Mouse (Mus musculus) CD4-positive, CD25-positive, alpha-beta regulatory T cell, adult 2 months (primary cell): ENCODE data around the gene Scube3.

Experiments used
- DNase-seq: peaks from one replicate; pipeline ENCODE4 v3.0.0-alpha.2; 2012; ENCODE audit warnings: low read depth, low spot score

Gene Scube3

DNA sequence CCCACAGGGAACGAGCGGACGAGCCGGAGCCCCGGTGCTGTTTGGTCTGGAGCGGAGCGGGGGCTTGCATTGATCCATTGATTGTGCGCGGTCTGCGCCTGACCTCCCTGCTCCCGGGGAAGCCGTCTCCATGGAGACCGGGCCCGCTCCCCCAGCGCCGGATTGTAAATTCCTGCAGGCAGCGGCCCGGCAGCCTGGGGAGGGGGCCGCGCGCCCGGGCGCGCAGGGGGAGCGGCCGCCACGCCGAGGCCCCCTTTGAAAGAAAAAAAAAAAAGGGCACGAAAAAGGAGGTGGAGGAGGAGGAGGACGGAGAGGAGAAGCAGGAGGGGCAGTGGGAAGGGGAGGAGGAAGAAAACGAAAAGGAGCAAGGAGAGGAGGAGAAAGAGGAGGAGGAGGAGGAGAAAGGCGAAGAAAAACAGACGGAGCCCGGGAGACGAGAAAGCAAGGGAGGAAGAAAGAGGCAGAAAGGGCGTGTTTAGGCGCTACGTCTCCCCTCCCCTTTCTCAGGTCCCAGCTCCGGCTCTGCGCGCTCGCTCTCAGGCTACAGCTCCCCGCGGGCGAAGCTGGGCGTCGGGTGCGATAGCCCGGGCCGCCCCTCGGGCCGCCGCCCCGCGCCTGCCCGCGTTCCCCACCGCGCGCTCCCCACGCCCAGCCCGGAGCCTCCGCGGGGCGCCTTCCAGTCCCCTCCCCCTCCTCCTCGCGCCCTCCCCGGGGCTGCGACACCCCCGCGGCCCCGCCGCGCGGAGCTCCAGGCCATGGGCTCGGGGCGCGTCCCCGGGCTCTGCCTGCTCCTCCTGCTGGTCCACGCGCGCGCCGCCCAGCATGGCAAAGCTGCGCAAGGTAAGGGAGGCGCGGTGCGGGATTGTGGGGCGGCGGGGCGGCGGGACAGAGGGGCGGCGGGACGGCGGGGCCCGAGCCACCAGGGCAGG lies at the start of gene Scube3:
Scube3 (plus strand) TSS at position 371 of the 929 bp plus-strand sequence.
- peak; percentile 44 for DNase-seq

DNA sequence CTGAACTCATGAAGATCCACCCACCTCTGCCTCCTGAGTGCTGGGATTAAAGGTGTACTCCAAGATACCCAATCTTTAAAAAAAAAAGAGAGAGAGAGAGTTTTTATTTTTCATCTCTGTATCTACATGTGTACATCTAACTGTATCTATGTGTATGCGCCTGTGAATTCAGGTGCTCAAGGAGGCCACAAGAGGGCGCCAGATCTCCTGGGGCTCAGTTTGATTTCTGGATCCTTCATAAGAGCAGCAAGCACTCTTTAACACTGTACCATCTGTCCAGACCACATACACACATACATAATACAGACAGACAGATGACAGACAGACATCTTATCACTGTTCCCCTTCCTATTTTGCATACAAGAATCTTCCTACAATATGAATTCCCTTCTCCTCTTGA lies 49.6 kb upstream of the Scube3 start:
- DNase-seq: peak; percentile 34

DNA sequence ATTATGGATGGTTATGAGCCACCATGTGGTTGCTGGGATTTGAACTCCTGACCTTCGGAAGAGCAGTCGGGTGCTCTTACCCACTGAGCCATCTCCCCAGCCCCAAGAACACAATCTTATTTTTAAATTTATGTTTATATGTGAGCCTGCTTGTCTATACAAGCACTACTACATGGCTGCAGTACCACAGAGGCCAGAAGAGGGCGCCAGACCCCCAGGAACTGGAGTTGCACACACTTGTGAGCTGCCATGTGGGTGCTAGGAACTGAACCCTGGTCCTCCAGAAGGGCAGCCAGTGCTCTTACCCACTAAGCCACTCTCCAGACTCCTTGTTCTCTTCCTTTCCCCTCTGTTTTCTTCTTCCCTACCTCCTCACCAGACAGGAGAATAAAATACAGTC lies 48.1 kb upstream of the Scube3 start:
- peak; percentile 31 for DNase-seq

DNA sequence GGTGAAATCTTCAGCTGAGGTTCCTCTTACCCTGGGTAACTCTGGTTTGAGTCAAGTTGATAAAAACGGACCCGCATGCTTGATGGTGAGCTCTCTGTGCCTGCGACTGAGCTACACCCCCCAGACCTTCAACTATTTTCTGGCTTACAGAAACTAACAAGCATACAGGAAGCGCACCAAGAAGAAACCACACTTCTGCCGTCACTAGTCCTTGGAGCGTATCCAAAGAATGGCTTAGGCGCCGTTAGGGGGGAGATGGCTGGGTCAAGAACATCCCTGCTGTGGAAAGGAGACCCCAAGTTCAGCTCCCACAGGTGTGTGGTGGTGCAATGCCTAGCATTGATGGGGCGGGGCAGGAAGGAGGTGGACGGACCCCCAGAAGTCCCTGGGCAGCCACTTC lies 45.5 kb upstream of the Scube3 start:
- DNase-seq: no peak

DNA sequence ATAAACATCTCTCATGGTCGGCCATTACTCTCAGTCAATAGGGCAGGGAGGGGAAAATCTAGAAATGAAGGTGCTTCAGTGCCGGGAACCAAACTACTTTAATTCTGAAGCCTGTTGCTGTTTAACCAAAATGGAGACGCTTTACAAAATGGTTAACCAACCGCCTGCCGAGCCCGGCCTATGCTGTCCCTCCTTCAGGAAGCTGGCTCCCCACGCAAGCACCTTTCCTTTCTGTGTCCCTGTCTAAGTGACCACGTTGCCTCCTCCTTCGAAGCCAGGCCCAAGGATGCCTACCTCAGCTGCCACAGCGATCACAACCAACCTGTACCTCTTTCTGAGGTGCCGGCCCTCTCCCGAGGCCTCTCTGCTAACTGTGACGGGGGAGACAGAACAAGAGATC lies 44.6 kb upstream of the Scube3 start:
- no peak for DNase-seq

DNA sequence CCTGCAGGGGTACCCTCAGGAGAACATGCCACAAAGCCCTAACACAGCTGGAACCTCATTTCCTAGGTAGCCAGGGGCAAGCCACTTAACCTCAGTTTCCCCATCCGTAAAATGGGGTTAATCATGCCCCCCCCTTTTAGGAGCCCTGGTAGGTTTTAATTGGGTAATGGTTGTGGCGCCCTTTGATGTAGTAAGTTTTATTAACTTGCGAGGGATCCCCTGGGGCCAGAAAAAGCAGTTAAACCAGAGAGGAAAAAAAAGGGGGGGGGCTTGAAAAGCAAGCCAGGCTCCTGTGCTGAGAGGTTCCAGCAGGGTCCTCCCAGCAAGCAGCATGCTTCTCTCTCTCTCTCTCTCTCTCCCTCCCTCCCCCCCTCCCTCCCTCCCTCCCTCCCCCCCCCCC lies 42.9 kb upstream of the Scube3 start:
- no peak for DNase-seq

DNA sequence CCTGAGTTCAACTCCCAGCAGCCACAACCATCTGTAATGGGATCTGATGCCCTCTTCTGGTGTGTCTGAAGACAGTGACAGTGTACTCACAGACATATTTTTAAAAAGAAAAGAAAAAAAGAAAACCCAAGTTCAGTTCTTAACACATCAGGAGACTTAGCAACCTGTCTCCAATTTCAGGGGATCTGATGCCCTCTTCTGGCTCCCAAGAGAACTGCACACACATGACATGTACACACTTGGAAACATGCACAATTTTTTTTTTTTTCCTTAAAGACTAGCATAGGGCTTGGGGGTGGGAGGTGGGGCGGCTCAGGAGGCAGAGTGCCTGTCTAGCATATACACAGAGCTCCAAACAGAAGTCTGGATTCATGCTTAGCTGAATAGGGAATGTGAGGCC lies 41.3 kb upstream of the Scube3 start:
- DNase-seq: peak; percentile 29

DNA sequence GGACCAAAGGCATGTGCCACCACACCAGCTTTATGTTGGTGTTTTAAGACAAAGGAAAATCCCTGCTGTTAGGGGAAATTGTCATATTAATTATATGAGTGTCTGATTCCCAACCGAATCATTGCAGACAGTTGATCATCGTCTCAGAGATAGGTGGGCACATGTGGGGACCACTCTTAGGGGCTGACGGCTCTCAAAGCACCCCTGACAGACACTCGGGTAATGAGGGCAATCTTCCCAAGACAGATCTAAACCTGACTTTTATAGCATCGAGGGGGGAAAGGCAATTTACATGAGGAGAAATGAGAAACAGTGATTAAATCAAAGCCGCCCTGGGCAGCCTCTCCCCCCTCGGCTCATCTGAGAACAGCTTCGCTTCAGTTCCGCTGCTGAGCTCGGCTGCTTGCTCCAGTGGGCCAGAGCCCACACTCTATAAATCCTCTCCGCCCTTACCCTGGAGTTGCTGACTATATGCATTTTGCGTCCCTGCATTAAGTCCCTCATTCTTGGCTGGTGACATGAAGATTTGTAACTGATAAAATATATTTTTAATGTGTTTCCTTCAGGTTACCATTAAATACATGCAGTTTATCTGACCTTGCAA lies 40.6 kb upstream of the Scube3 start:
- DNase-seq: no peak

DNA sequence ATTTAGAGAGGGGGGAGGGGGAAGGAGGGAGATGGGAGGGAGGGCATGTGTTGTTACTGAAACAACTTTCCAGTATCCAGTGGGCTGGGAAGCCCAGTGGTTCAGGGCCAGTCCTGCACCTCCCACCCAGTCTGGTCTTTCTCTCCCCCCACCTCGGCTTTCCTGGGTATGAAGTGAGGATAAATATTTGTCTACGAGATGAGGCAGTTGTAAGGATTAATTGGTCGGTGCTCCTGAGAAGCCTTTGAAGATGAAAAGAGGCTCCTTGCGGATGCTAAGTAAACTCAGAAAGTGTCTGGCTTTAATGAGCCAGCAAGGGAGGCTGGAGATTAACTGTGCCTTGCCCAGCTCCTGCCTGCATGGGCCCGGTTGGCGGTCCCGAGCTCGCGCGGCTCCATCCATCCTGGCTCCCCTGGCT lies 40.0 kb upstream of the Scube3 start:
- no peak for DNase-seq

DNA sequence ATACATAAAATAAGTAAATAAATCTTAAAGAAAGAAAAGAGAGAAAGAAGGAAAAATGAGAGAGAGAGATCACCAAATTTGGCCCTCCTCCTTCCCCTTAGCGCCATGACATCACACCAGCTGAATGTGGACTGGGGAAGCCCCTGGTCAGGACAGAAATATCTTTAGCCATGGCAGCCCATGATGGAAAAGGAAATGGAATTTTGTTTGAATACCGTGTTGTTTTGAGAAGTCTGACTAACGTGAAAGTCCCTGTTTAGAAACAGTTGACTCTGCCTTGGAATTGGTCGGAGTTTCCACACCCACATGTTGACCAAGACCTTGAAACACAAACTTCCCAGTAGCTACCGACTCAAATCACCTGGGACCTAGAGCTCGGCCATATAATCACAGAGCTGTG lies 37.5 kb upstream of the Scube3 start:
- DNase-seq: no peak

DNA sequence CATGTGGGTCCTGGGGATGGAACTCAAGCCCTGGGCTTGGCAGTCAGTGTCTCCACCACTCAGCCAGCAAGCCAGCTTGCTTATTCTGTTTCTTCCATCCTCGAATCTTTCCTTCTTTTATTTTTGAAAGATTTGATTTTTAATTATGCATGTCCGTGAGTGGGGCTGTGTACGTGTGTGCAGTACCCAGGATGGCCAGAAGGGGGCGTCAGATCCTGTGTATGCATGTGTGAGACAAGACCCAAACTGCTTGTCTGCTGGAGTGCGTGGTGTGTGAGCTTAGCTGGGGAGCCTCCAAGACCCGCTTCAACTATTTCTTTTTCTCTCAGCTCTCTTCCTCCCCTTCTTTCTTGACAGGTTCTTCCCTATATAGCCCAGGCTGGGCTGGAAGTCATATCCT lies 35.6 kb upstream of the Scube3 start:
- DNase-seq: peak; percentile 36

DNA sequence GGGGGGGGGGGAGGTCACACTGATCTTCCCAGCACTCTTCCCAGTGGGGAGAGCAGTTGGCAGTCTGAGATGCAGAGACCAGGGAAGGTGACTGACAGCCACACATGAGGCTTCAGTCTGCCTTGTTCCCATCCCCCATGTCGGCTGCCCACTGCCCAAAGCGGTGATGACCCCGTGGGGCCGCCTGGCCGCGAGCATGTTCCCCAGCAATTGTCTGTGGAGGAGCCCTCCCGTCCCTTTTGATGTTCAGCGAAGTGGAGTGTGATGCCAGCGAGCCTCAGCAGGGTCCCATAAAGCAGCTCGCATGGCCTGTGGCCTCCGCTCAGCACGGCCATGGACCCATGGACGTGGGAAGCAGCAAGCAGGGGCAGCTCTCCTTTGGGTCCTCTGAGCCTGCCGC lies 34.7 kb upstream of the Scube3 start:
- DNase-seq: no peak

DNA sequence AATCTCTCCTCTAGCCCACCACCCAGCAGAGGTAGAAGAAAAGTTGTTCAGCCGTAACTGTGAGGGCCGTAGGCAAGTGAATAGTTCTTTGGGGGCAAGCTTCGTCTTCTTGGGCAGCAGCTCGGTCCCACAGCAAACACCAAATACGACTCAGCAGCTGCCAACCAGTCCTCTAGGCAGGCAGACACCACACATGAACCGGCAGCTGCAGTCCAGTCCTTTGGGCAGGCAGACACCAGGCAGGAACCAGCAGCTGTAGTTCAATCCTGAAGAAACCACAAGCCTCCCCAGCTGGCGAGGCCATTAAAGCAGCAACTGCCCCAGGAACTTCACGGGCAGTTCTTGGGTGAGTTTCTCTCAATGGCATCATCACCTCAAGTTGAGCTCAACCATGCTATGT lies 29.7 kb upstream of the Scube3 start:
- DNase-seq: no peak

DNA sequence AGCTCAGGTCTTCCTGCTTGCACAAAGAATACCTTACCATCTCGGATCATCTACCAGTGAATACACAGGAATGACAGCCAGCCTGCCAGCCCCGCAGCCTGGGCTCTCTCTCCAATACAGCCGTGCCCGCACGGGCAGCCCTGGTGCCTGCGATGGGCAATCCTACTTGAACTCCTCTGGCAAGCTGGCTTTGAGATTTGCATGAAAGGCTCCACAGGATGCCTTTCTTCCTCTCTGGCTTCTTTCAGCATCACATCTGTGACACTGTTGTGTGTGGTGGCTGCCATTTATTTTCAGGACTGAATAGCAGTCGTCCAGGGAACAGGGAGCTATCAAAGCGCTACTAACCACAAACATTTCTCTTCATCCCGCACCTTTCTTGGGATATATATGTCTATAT lies 25.6 kb upstream of the Scube3 start:
- DNase-seq: no peak

DNA sequence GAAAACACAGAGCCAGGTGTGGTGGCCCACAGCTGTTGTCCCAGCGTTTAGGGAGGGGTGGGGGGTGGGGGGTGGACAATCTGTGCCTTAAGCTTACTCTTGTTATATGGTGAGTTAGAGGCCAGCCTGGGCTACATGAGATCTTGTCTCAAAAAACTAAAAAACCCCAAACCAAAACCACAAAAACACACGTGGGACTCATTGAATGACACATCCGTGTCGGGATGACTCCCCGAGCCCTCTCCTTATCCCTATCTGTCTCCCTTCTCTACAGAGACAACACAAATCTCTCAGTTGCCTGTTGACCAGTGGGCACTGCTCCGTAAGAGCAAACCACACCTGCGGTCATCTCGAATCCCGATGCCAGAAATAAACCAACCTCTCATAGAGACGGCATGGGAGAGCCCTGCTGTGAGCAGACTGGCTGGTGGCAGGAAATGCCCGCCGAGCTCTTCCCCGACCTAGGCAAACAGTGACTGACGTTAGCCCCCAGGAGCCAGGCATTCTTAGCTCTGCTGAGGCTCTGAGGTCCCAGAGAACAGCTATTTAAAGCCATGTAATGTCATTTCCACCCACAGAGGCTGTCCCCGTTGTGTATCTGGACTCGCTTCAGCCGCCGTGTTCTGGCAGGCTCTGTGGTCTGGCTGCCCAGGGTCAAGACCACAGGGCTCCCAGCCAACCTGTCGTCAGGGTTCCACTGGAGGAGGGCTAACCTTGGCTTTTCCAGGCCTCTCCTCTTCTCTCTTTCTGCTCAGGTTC lies 24.3 kb upstream of the Scube3 start:
- peak; percentile 21 for DNase-seq

DNA sequence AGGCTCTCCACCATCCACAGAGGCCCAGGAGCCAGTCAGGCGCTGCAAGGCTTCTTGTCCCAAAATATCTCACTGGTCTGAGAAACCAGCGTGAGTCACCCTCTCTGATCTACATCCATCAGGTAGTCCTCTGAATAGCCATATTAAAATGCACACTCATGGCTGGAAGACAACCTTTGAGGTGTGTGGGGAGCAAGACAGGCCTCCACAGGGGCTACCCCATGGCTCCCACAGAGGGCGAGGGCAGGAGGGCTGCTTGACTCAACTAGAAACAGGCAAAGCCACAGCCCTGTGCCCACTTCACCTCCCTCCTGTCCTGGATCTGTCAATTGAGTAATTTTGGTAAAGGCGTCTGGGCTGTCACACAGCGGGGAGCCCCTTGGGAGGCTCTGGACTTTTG lies 21.5 kb upstream of the Scube3 start:
- no peak for DNase-seq

DNA sequence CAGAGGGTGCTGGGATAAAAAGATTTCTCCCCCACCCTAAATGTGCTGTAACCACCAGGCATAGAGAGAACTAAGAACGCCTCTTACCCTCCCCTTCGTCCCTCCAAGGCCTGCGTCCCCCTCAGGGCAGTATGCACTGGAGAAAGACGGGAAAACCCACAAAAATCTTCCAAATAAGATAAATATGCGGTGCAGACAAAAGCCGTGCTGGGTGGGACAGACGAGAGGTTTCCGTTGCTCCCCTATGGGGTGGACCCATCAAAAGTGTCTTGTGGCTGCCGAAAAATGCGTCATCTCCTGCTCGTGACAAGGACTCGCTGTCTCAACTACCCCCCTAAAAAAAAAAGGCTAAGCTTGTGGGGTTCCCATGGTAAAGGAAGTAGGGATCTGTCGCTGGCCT lies 19.0 kb upstream of the Scube3 start:
- no peak for DNase-seq

DNA sequence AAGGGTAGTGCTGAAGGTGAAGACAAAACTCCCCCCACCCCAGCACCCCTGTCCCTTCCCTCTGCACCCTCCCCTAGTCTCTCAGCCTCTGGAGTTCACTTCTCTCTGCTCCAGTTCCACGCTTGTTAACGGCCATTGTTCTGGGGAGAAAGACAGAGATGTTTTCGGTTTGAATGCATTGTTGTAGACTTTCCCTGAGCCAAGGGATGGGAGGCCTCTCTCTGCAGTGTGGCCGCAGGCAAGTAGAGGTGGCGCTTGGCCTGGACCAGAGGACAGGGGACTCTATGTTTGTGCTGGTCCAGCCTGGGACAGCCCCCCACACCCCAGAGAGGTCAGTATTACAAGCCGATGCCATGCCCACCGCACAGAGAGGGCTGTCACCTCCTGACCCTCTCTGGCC lies 18.3 kb upstream of the Scube3 start:
- DNase-seq: no peak

DNA sequence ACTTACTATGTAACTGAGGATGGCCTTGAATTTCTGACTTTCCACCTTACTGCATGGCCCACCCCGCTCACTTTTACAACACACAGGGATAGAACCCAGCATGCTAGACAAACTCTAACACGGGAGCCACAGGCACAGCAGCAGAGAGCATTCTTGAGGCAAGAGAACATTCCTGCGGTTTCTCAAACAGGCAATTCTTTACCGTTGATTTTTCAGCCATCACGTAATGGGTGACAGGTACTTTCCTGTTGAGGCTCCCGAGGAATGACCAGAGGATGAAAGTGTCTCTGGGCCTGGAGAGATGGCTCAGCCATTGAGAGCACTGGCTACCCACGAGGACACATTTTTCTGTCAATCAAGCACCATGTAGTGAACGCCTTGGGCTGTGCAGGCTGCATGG lies 17.6 kb upstream of the Scube3 start:
- no peak for DNase-seq

DNA sequence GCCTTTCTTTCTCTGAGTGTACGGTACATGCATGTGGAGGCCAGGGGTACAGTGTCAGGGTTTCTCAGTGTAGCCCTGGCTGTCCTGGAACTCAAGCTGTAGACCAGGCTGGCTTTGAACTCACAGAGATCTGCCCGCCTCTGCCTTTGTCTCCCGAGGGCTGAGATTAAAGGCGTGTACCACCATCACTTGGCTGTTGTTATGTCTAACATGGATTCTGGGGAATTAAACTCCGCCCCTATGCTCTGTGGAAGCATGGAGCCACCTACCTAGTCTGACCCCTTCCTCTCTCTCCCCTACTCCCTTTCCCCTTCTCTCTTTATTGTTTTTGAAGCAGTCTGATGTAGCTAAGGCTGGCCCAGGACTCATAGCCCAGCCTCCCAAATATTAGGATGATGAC lies 12.1 kb upstream of the Scube3 start:
- no peak for DNase-seq

DNA sequence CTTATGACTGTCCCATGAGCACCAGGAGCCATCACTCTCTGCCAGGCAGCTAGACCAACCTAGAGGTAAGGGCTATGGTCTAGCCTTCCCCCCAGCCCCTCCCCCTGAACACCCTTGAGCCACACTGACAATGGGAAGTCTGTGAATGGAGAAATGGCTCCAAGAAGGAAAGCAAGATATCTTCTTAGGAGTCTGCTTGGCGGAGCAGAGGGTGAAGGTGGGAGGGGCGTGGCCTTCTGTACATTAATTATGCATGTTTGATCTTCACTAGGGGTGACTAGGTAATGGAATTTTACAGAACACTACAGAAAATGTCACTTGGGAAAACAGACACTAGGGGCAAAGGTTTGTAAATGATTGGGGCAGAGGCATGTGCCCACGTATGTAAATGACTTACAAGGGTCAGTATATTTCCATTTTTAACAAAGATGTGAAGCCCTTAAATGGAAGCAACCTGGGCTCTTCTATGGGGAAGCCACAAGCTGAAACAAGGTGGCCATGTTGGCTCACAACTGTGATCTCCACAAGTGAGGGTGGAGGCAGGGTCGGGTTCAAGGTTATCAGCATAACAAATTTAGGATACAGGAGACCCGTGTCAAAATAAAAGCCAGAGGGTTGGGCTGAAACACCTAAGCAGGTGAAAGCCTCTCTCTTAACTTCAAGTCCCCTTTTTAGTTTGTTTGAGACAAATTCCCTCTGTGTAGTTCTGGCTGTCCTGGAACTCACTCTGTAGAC lies 11.4 kb upstream of the Scube3 start:
- DNase-seq: no peak

DNA sequence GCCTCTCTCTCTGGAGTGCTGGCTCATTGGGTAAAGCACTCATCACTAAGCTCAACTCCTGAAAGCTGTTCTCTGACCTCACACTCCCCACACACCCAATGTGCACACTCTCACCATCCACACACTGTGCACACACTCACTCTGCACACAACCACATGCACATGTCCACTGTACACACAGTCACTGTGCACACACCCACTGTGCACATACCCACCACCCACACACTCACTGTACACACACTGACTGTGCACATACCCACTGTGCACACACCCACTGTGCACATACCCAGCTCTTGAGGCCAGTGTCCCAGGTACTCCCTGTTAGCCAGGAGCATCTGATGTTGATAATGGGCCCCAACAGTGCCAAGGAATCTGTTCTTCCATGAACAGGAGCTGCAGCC lies 10.8 kb upstream of the Scube3 start:
- no peak for DNase-seq
